Mouse (Mus musculus) kidney, embryonic 14.5 days (tissue): Measurements from ENCODE around the gene Got2. TPM values are rescaled to one million over a fixed set of nuclear protein-coding genes. Genes with fewer than 3 reads are reported as not detected.

Experiments used
- ATAC-seq: fragments of 200-750 bp; cut with Nextera tagmentation; 2 replicates; pipeline ENCODE4 v1.8.0; 2017; ENCODE audit warnings: moderate number of reproducible peaks, mild to moderate bottlenecking, moderate TSS enrichment, moderate library complexity; ENCODE audit not compliant: low FRiP score, low TSS enrichment
- H3K27ac ChIP-seq: fragments of 300-500 bp; sonication (generic); 2 replicates; pipeline ENCODE4 v1.5.1; 2014; ENCODE audit warnings: low read depth, mild to moderate bottlenecking, low read length, moderate library complexity, mixed read lengths
- H3K27me3 ChIP-seq: fragments of 300-500 bp; sonication (generic); 2 replicates; pipeline ENCODE4 v1.6.1; 2014; ENCODE audit warnings: mild to moderate bottlenecking, low read length; ENCODE audit not compliant: control insufficient read depth, insufficient read depth
- H3K36me3 ChIP-seq: fragments of 300-500 bp; sonication (generic); 2 replicates; pipeline ENCODE4 v1.6.1; 2014; ENCODE audit warnings: low read length, mixed read lengths; ENCODE audit not compliant: control insufficient read depth, insufficient read depth
- H3K4me1 ChIP-seq: fragments of 300-500 bp; sonication (generic); 2 replicates; pipeline ENCODE4 v1.6.1; 2014; ENCODE audit warnings: low read length, mixed read lengths; ENCODE audit not compliant: control insufficient read depth, insufficient read depth
- H3K4me2 ChIP-seq: fragments of 300-500 bp; sonication (generic); replicated peaks from 2 replicates; pipeline ENCODE4 v1.6.1; 2014; ENCODE audit warnings: low read depth, mild to moderate bottlenecking, low read length
- H3K4me3 ChIP-seq: fragments of 300-500 bp; sonication (generic); 2 replicates; pipeline ENCODE4 v1.5.1; 2014; ENCODE audit warnings: mild to moderate bottlenecking, low read length
- H3K9ac ChIP-seq: fragments of 300-500 bp; sonication (generic); 2 replicates; pipeline ENCODE4 v1.6.1; 2014; ENCODE audit warnings: low read depth, mild to moderate bottlenecking, low read length, moderate library complexity
- H3K9me3 ChIP-seq: fragments of 300-500 bp; sonication (generic); 2 replicates; pipeline ENCODE4 v1.6.1; 2016; ENCODE audit warnings: low read length; ENCODE audit not compliant: control insufficient read depth
- whole genome bisulfite sequencing: fragments of 180-500 bp; shearing (Covaris S2); extraction: QIAGEN DNeasy Blood & Tissue Kit; methylation state at CpG from one replicate; pipeline ENCODE4 v1.1.7; 2014; 5-methylcytosine and 5-hydroxymethylcytosine counted together
- polyA plus RNA-seq: library from polyadenylated mRNA; unstranded; fragments of >200 nt; fragmentation: Nextera tagmentation; extraction: Ambion mirVana; gene quantifications from 2 replicates; pipeline ENCODE4 v1.2.1, GENCODE M21; 2014

Gene Got2
- polyA plus RNA-seq, 1 experiment from 2014 or later = 95.2 TPM

- Histone ChIP-seq H3K4me2 (0 out of 2 replicates have a peak overlapping the region, but pooled peaks have one; percentile 0), H3K27ac (peak overlapping the region; percentile 71), H3K4me1 (0 out of 2 replicates have a peak, but pooled peaks cover 4% of the 10 kb centered on the region), H3K9ac (no peak overlapping the region), H3K4me3 (no peak overlapping the region), H3K9me3 (no peaks in the 10 kb centered on the region), H3K27me3 (no peaks in the 10 kb centered on the region), H3K36me3 (no peaks in the 10 kb centered on the region)
- ATAC-seq = peak; percentile 45
- 31% methylated on average over 7 of the region's 7 CpGs for WGBS
These were observed 13.5 kb upstream of the Got2 start for GRCm38 (mm10) chr8:95901864-95902263.

- H3K4me1 ChIP-seq = no peaks in the 10 kb centered on the region
- no peak overlapping the region for H3K4me2 ChIP-seq
- H3K27ac ChIP-seq = no peak overlapping the region
- no peaks in the 10 kb centered on the region for H3K27me3 ChIP-seq
- ATAC-seq = no peak
- H3K36me3 ChIP-seq = no peaks in the 10 kb centered on the region
- H3K4me3 ChIP-seq = no peak overlapping the region
- H3K9me3 ChIP-seq = no peaks in the 10 kb centered on the region
- no peak overlapping the region for H3K9ac ChIP-seq
- WGBS = 92% methylated on average over 5 of the region's 5 CpGs
These were observed 5.4 kb upstream of the Got2 start for GRCm38 (mm10) chr8:95893701-95894100.

GRCm38 (mm10) chr8:95887578-95888284 lies 616 bp downstream of the Got2 start:
- Histone ChIP-seq H3K4me1 (peaks cover 6% of the 10 kb centered on the region), H3K4me2 (peak overlapping the region; percentile 62), H3K27ac (peak overlapping the region; percentile 61), H3K36me3 (no peaks in the 10 kb centered on the region), H3K27me3 (no peaks in the 10 kb centered on the region), H3K9me3 (no peaks in the 10 kb centered on the region), H3K4me3 (peak overlapping the region; percentile 72), H3K9ac (peak overlapping the region; percentile 76)
- ATAC-seq = peak; percentile 97
- under 1% methylated on average over 38 of the region's 38 CpGs for WGBS

GRCm38 (mm10) chr8:95886647-95887577 lies 1.4 kb downstream of the Got2 start:
- no peaks in the 10 kb centered on the region for H3K27me3 ChIP-seq
- WGBS = 55% methylated on average over 17 of the region's 17 CpGs
- peak overlapping the region; percentile 72 for H3K4me3 ChIP-seq
- H3K4me2 ChIP-seq = peak overlapping the region; percentile 62
- H3K4me1 ChIP-seq = peaks cover 6% of the 10 kb centered on the region
- peak overlapping the region; percentile 76; the same call in 1 of the 2 replicates for H3K9ac ChIP-seq
- ATAC-seq = no peak
- H3K27ac ChIP-seq = peak overlapping the region; percentile 39; the same call in 1 of the 2 replicates
- H3K36me3 ChIP-seq = no peaks in the 10 kb centered on the region
- no peaks in the 10 kb centered on the region for H3K9me3 ChIP-seq

- H3K4me3 ChIP-seq = no peak overlapping the region
- no peak for ATAC-seq
- peaks cover 6% of the 10 kb centered on the region for H3K4me1 ChIP-seq
- no peaks in the 10 kb centered on the region for H3K9me3 ChIP-seq
- no peak overlapping the region for H3K27ac ChIP-seq
- H3K27me3 ChIP-seq = no peaks in the 10 kb centered on the region
- no peak overlapping the region for H3K4me2 ChIP-seq
- no peak overlapping the region for H3K9ac ChIP-seq
- 70% methylated on average over 5 of the region's 5 CpGs for WGBS
- no peaks in the 10 kb centered on the region for H3K36me3 ChIP-seq
These were observed 2.4 kb downstream of the Got2 start for GRCm38 (mm10) chr8:95885966-95886365.

GRCm38 (mm10) chr8:95885271-95885841 lies 3.0 kb downstream of the Got2 start:
- Histone ChIP-seq H3K9ac (no peak overlapping the region), H3K4me1 (peaks cover 6% of the 10 kb centered on the region), H3K4me2 (no peak overlapping the region), H3K36me3 (no peaks in the 10 kb centered on the region), H3K4me3 (no peak overlapping the region), H3K27ac (no peak overlapping the region), H3K9me3 (no peaks in the 10 kb centered on the region), H3K27me3 (no peaks in the 10 kb centered on the region)
- no peak for ATAC-seq
- WGBS = 71% methylated on average over 5 of the region's 5 CpGs

GRCm38 (mm10) chr8:95884491-95884890 lies 3.9 kb downstream of the Got2 start:
- ATAC-seq = no peak
- H3K9ac ChIP-seq = no peak overlapping the region
- no peaks in the 10 kb centered on the region for H3K36me3 ChIP-seq
- no peaks in the 10 kb centered on the region for H3K9me3 ChIP-seq
- no peak overlapping the region for H3K27ac ChIP-seq
- no peaks in the 10 kb centered on the region for H3K27me3 ChIP-seq
- no peak overlapping the region for H3K4me2 ChIP-seq
- peaks cover 6% of the 10 kb centered on the region for H3K4me1 ChIP-seq
- no peak overlapping the region for H3K4me3 ChIP-seq
- 65% methylated on average over 12 of the region's 12 CpGs for WGBS

- Histone ChIP-seq H3K4me1 (peaks cover 12% of the 10 kb centered on the region), H3K36me3 (peaks cover 3% of the 10 kb centered on the region), H3K4me3 (no peak overlapping the region), H3K9me3 (no peaks in the 10 kb centered on the region), H3K27me3 (no peaks in the 10 kb centered on the region), H3K27ac (no peak overlapping the region), H3K4me2 (no peak overlapping the region), H3K9ac (no peak overlapping the region)
- no peak for ATAC-seq
- 88% methylated on average over 9 of the region's 9 CpGs for WGBS
These were observed 6.2 kb downstream of the Got2 start for GRCm38 (mm10) chr8:95882191-95882590.
